Mouse (Mus musculus) cerebellum, adult 8-10 months (tissue): ENCODE data around the gene Cdnf.

Source experiments
- DNase-seq: peaks from one replicate; pipeline ENCODE4 v3.0.0; 2022

The Cdnf gene

GRCm38 (mm10) chr2:3512552-3513454 lies at the start of gene Cdnf, which contains the start of the genes Gm45902 and Hspa14:
TSS of gene Cdnf (plus strand) at chr2:3513030.
TSS of gene Gm45902 (minus strand) at chr2:3512790.
TSS of gene Hspa14 (minus strand) at chr2:3512814.
- peak; percentile 96 for DNase-seq

GRCm38 (mm10) chr2:3473891-3474290 lies 38.9 kb upstream of the Cdnf start:
- DNase-seq, result no peak

GRCm38 (mm10) chr2:3474361-3474805 lies 38.4 kb upstream of the Cdnf start:
- peak; percentile 60 for DNase-seq

GRCm38 (mm10) chr2:3474861-3475283 lies 38.0 kb upstream of the Cdnf start, which contains the start of gene Suv39h2:
TSS of gene Suv39h2 (minus strand) at chr2:3475031.
- peak; percentile 98 for DNase-seq

- DNase-seq, result peak; percentile 11
These were observed 37.0 kb upstream of the Cdnf start for GRCm38 (mm10) chr2:3475746-3476251.

GRCm38 (mm10) chr2:3480239-3480638 lies 32.6 kb upstream of the Cdnf start:
- DNase-seq, result no peak

- DNase-seq, result no peak
These were observed 23.0 kb upstream of the Cdnf start for GRCm38 (mm10) chr2:3489816-3490215.

- no peak for DNase-seq
These were observed 18.9 kb upstream of the Cdnf start for GRCm38 (mm10) chr2:3493833-3494409.

GRCm38 (mm10) chr2:3499543-3499942 lies 13.3 kb upstream of the Cdnf start:
- no peak for DNase-seq

- no peak for DNase-seq
These were observed 11.9 kb upstream of the Cdnf start for GRCm38 (mm10) chr2:3500886-3501285.

GRCm38 (mm10) chr2:3512076-3512475 lies 754 bp upstream of the Cdnf start:
- DNase-seq, result peak; percentile 42

- no peak for DNase-seq
These were observed 9.7 kb downstream of the Cdnf start for GRCm38 (mm10) chr2:3522558-3522957.

GRCm38 (mm10) chr2:3526288-3526687 lies 13.5 kb downstream of the Cdnf start:
- no peak for DNase-seq

- DNase-seq, result no peak
These were observed 28.7 kb downstream of the Cdnf start for GRCm38 (mm10) chr2:3541307-3542079.

- DNase-seq, result no peak
These were observed 33.2 kb downstream of the Cdnf start for GRCm38 (mm10) chr2:3546055-3546454.

- peak; percentile 58 for DNase-seq
These were observed 33.8 kb downstream of the Cdnf start for GRCm38 (mm10) chr2:3546588-3546987.

- no peak for DNase-seq
These were observed 57.4 kb downstream of the Cdnf start, which contains the start of gene Fam107b for GRCm38 (mm10) chr2:3570186-3570585. TSS of gene Fam107b (plus strand) at chr2:3570488.

- no peak for DNase-seq
These were observed 57.8 kb downstream of the Cdnf start for GRCm38 (mm10) chr2:3570606-3571005.

- DNase-seq, result no peak
These were observed 61.1 kb downstream of the Cdnf start for GRCm38 (mm10) chr2:3573883-3574282.

- DNase-seq, result no peak
These were observed 62.3 kb downstream of the Cdnf start for GRCm38 (mm10) chr2:3575140-3575539.
